Mouse (Mus musculus) monocyte, adult 5-6 weeks (primary cell): Measurements from ENCODE around the gene 2210016L21Rik. TPM values are rescaled to one million over a fixed set of nuclear protein-coding genes. Genes with fewer than 3 reads are reported as not detected.
"Not testable (repeated sequence)": the region's sequence is repeated elsewhere in the genome, so short reads cannot be mapped to it uniquely, and the experiment has no call there.

Source experiments
- ATAC-seq: fragments of 153-309, 156-312 bp; replicated peaks from 2 replicates; pipeline ENCODE4 v1.8.0; 2017; ENCODE audit warnings: mild to moderate bottlenecking; ENCODE audit not compliant: low TSS enrichment, insufficient number of reproducible peaks, severe bottlenecking, poor library complexity, low FRiP score
- total RNA-seq: library from RNA; stranded (forward); fragments of 200-1000, 200-491, 200-594 nt; gene quantifications from 3 replicates; pipeline ENCODE4 v1.2.3, GENCODE M21; 2017

The 2210016L21Rik gene
- total RNA-seq, result 4.2 to 13.3 TPM (median 8.5 TPM) in 3 replicates

DNA sequence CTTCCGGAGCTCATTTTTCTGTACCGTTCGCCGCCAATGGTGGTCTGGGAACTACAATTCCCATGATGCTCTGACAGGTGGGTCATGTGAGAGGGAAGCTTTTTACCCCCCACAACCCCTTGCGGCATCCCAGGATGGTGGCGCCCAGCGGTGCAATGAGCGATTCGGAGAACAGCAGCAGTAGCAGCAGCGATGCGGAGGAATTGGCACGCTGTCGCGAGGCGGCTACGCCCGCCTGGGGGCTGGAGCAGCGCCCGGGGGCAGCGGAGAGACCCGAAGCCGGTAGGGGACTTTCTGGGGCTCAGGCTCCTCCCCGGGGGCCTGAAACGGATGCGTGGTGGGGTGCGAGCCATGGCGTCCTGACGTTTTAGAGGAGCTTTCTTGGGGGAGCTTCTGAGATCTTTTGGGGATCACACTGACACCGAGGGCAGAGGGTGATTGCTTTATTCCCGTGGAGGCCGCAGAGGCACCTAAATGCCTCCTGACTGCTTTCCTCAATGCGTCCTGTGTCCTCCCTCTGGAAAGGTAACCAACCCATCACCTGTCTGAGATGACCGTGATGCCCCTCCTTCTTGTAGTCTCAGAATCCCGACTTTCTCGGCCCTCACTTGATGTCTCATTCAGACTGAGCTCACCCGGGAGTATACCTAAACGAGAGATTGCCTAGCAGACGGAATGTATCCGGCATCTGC is at the start of gene 2210016L21Rik:
Gene 2210016L21Rik (plus strand): TSS at position 85 of the 692 bp plus-strand sequence.
- peak; percentile 99 for ATAC-seq

DNA sequence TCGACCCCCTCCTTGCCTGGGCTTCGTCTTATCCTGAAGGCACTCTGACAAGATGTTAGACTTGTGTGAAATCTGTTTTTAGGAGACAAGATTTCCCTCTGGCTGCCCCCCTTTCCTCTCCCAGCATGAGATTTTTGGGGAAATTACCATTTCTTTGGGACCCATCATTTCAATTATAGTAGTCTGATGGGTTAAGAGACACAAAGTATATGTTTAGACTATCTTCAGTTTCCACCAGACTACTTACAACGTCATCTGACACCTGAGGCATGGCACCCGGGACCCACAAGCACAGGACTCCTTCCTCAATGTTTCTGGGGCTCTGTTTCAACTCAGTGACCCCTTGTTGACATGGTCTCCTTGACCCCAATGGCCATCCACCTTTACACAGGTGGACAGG is 46.4 kb upstream of the 2210016L21Rik start:
- no peak for ATAC-seq

DNA sequence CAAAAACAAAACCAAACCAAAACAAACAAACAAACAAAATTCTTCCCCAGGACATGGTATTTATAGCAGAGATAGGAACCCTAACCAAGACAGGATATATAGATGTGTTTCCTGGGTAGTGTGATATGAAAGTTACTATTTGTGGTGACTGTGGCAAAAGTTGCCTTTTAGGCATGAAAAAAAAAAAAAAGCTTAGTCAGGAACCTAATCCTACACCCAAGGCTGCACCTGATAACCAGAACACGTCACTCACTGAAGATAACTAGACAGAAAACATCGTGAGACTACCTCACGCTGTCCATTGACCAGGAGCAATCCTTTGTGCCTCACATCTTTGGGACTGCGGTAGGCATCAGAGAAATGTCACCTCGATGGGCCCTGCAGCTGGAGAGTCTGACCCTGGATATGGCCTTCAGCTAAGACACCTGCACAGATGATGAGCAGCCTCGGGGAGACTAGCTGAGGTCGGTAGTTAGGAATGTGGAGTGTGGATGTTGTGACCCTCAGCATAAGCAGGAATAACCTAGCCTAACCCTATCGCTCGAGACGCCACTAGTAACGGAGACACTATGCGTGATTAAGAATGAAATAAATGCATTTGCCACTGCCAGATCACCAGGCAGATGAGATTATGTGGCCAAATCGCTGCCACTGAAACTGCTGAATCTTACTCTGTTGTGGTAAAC is 45.1 kb upstream of the 2210016L21Rik start, which contains the start of gene Oasl2:
Gene Oasl2 (plus strand): TSS at position 249 of the 686 bp plus-strand sequence.
- peak; percentile 40; the same call in 1 of the 2 replicates for ATAC-seq

DNA sequence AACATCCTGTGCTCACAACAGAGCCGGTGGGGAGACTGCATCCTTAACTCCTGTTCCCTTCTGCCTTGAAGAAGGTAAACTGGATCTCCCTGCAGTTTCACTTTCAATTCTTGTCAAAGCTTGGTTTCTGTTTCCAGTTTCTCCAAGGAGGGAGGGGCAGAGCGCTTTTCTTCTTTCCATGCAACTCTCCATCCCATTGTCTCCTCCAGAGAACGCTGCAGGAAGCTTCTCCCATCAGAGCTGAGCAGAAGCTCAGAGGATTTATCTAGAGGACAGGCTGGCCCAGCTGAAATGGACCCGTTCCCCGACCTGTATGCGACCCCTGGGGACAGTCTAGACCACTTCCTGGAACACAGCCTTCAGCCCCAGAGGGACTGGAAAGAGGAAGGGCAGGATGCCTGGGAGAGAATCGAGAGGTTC is 44.6 kb upstream of the 2210016L21Rik start:
- ATAC-seq, result no peak

- ATAC-seq, result no peak
Observed at GRCm38 (mm10) chr5:114898857-114899256, 43.1 kb upstream of the 2210016L21Rik start.

DNA sequence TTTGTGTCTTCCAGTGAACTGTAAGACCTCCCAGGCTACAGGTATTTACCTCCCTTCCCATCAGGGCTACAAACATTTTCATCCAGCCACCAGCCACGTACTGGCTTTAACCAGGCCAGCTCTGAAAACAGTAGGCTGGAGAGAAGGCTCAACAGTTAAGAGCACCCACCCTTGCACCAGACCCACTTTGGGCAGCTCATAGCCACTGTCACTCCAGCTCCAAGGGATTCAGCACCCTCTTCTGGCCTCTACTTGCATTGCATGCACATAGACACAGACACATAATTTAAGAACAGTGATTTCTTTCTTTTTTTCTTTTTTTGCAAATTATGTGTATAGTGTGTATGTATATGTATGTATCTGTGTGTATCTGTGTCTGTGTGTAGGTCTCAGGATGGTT is 39.5 kb upstream of the 2210016L21Rik start:
- peak; percentile 68 for ATAC-seq

DNA sequence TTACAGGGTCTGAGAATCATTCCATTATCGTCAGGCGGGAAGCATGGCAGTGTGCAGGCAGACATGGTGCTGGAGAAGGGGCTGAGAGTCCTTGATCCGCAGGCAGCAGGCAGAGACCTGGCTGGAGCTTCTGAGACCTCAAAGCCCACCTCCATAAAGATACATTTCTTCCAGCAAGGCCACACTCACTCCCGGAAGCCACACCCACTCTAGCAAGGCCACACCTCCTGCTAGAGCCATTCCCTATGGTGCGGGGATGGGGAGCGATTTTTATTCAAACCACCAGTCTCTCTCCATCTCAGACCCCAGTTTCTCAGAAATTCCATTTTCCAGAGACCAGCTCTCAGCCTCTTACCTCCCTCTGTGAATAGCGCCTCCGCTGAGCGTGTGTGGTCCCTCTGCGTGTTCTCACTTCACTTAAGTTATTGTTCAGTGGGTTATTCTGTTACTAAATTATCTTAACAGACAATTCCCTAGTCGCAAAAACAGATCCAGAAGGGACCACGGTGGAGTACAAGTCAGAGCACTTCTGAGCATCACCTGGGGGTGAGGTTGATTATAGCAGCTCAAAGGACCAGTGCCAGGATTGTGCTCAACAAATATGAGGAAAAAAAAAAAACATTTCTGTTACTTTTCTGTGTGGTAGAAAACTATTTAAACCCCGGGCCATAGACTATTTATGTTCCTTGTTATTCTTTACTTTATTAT is 33.2 kb upstream of the 2210016L21Rik start:
- ATAC-seq, result no peak

- no peak for ATAC-seq
Observed at GRCm38 (mm10) chr5:114913686-114914085, 28.3 kb upstream of the 2210016L21Rik start.

DNA sequence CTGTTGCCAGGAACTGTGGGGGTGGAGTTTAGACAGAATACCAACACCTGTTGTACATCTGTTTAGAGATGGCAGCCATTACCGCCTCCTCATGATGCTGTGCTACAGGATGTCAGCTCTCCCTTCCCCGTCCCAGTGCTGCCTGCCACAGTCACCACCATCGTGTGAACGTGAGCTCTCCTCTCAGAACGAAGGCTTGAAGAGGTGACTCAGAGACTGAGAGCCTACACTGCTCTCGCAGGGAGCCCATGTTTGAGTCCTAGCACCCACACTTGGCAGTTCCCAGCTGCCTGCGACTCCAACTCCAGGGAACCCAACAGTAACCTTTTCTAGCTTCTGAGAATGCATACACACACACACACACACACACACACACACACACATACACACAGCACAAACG is 27.1 kb upstream of the 2210016L21Rik start:
- no peak for ATAC-seq

- ATAC-seq, result no peak
Observed at GRCm38 (mm10) chr5:114915854-114916253, 26.1 kb upstream of the 2210016L21Rik start.

- peak; percentile 68 for ATAC-seq
Observed at GRCm38 (mm10) chr5:114916777-114917176, 25.2 kb upstream of the 2210016L21Rik start.

- not testable (repeated sequence) for ATAC-seq
Observed at GRCm38 (mm10) chr5:114917357-114917756, 24.6 kb upstream of the 2210016L21Rik start.

DNA sequence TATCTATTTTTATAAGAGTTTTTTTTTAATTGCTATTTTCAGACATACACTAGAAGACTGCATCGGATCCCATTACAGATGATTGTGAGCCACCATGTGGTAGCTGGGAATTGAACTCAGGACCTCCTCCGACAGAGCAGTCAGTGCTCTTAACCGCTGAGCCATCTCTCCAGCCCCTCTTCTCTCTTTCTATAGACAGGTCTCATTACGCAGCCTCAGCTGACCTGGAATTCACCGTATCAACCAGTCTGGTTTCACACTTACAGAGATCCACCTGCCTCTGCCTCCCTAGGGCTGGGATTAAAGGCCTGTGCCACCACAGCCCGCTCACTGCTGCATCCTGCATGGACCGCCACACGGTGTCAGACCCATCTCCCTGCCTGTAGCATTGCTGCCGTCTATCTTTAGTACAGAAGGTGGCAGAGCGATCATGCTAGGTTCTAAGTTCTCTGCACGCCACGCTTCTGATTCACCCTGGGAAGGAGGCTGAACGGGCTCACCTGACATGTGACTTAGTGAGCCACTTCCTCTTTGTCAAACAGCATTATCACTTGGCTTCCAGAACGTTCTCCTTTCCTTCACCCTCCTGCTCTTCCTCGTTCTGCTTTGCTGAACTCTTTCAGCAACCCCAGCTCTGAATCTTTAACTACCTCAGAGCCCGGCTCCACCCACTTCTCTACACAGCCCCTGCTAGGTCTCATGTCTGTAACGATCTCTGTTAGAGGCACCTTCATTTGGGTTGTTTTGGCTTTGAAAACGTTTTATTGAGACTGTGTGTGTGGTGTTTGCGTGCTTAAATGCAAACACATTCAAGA is 20.2 kb upstream of the 2210016L21Rik start:
- ATAC-seq, result peak; percentile 88

DNA sequence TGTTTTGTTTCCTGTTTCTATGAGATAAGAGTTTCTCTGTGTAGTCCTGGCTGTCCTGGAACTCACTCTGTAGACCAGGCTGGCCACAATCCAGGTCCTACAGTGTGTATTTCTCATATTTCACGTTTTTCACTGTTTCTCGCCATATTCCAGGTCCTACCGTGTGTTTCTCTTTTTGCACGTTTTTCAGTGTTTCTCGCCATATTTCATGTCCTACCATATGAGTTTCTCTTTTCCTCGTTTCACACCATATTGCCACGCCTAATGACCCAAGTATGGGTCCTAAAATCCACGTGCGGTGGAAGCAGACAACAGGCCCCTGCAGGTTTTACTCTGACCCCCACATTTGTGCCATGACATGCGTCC is 19.6 kb upstream of the 2210016L21Rik start:
- 0 out of 2 replicates have a peak, but pooled peaks have one; percentile 62 for ATAC-seq

DNA sequence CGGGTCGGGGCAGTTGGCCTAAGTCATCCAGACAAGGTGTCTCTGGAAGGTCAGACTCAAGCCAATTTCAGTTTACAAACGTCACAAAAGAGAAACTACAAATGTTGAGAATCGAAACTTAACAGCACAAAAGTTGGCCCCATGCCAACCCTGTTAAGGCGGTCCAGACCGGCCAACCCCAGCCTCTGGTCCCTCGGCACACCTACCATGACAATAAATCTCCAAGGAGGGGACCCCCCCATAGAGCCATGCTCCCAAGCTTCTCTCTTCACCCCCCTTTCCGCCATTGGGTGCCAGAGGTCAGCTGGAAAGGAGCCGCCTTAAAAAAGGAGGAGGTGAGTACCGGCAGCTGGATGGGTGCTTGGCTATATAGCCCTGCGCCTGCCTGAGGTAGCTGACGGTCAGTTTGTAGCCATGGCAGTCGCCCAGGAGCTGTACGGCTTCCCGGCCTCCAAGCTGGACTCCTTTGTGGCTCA is 18.9 kb upstream of the 2210016L21Rik start, which contains the start of gene Oasl1:
Gene Oasl1 (plus strand): TSS at position 243 of the 476 bp plus-strand sequence.
- ATAC-seq, result peak; percentile 9; the same call in 1 of the 2 replicates

- ATAC-seq, result no peak
Observed at GRCm38 (mm10) chr5:114926153-114926684, 15.7 kb upstream of the 2210016L21Rik start.

DNA sequence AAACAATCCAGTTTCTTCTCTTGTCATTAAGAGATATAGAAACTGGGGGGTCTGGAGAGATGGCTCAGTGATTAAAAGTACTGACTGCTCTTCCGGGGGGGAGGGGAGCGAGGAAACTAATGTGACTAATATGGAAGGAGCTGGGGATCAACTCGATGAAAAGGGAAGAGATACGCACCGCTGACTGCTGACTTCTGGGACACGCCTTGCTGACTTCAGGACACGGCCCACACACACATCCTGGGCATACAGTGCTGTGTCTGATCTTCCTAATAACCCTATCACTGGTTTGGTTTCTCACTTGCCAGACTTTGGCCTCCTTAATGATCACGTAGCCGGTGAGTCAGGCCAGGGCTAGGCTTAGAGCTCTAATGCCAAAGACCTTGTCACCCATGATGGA is 15.2 kb upstream of the 2210016L21Rik start:
- ATAC-seq, result no peak

- ATAC-seq, result no peak
Observed at GRCm38 (mm10) chr5:114931626-114932025, 10.3 kb upstream of the 2210016L21Rik start.
